Mouse (Mus musculus) heart, postnatal 0 days (tissue): ENCODE measurements around the gene Polr2h.

Experiments
- CTCF ChIP-seq: IDR thresholded peaks from 2 replicates; pipeline ENCODE4 v1.5.1; 2016; ENCODE audit warnings: antibody characterized with exemption, control low read depth, low read depth
- EP300 ChIP-seq: IDR thresholded peaks from 2 replicates; pipeline ENCODE4 v1.6.1; 2016; ENCODE audit warnings: antibody characterized with exemption, low read depth

DNA sequence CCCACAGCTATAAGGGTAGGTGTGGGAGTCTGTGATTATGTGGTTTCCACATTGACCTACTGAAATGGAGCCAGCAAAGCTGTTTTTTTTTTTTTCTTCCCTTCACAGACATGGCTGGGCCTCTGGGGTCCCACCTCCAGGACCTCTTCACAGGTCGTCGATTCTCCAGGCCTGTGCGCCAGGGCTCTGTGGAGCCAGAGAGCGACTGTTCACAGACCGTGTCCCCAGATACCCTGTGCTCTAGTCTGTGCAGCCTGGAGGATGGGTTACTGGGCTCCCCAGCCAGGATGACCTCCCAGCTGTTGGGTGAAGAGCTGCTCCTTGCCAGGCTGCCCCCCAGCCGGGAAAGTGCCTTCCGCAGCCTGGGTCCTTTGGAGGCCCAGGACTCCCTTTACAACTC, 16.1 kb upstream of the Polr2h start:
- TF ChIP-seq CTCF (no peak), EP300 (no peak)
